Mouse (Mus musculus) midbrain, embryonic 16.5 days (tissue): ENCODE results near the gene Bnc1. TPM values are rescaled to one million over a fixed set of nuclear protein-coding genes. Genes with fewer than 3 reads are reported as not detected.

Experiments used
- ATAC-seq: fragments of 200-750 bp; cut with Nextera tagmentation; 2 replicates; pipeline ENCODE4 v1.8.0; 2017; ENCODE audit warnings: moderate TSS enrichment
- H3K27ac ChIP-seq: fragments of 300-500 bp; sonication (generic); 2 replicates; pipeline ENCODE4 v1.5.1; 2014; ENCODE audit warnings: mild to moderate bottlenecking, low read length, mixed read lengths
- H3K27me3 ChIP-seq: fragments of 300-500 bp; sonication (generic); 2 replicates; pipeline ENCODE4 v1.6.1; 2014; ENCODE audit warnings: low read depth, low read length, mixed read lengths; ENCODE audit not compliant: control insufficient read depth, insufficient read depth
- H3K36me3 ChIP-seq: fragments of 300-500 bp; sonication (generic); 2 replicates; pipeline ENCODE4 v1.6.1; 2014; ENCODE audit warnings: mild to moderate bottlenecking, low read length, moderate library complexity, mixed read lengths; ENCODE audit not compliant: control insufficient read depth, insufficient read depth
- H3K4me1 ChIP-seq: fragments of 300-500 bp; sonication (generic); 2 replicates; pipeline ENCODE4 v1.6.1; 2014; ENCODE audit warnings: mild to moderate bottlenecking, low read length, mixed read lengths; ENCODE audit not compliant: control insufficient read depth, insufficient read depth
- H3K4me2 ChIP-seq: fragments of 300-500 bp; sonication (generic); 2 replicates; pipeline ENCODE4 v1.6.1; 2014; ENCODE audit warnings: mild to moderate bottlenecking, low read length, mixed read lengths
- H3K4me3 ChIP-seq: fragments of 300-500 bp; sonication (generic); 2 replicates; pipeline ENCODE4 v1.5.1; 2014; ENCODE audit warnings: low read depth, mild to moderate bottlenecking, low read length, moderate library complexity, mixed read lengths
- H3K9ac ChIP-seq: fragments of 300-500 bp; sonication (generic); 2 replicates; pipeline ENCODE4 v1.6.1; 2014; ENCODE audit warnings: low read depth, low read length, mixed read lengths
- H3K9me3 ChIP-seq: fragments of 300-500 bp; sonication (generic); replicated peaks from 2 replicates; pipeline ENCODE4 v1.6.1; 2014; ENCODE audit warnings: mild to moderate bottlenecking, low read length, mixed read lengths; ENCODE audit not compliant: control insufficient read depth, poor library complexity, severe bottlenecking
- WGBS: fragments of 180-500 bp; shearing (Covaris S2); extraction: QIAGEN DNeasy Blood & Tissue Kit; methylation state at CpG from one replicate; pipeline ENCODE4 v1.1.7; 2014; 5-methylcytosine and 5-hydroxymethylcytosine counted together
- polyA plus RNA-seq: library from polyadenylated mRNA; unstranded; fragments of >200 nt; fragmentation: Nextera tagmentation; extraction: Ambion mirVana; gene quantifications from 2 replicates; pipeline ENCODE4 v1.2.1, GENCODE M21; 2015

Gene Bnc1
- polyA plus RNA-seq, 1 experiment from 2014 or later, result 0.10 TPM

DNA sequence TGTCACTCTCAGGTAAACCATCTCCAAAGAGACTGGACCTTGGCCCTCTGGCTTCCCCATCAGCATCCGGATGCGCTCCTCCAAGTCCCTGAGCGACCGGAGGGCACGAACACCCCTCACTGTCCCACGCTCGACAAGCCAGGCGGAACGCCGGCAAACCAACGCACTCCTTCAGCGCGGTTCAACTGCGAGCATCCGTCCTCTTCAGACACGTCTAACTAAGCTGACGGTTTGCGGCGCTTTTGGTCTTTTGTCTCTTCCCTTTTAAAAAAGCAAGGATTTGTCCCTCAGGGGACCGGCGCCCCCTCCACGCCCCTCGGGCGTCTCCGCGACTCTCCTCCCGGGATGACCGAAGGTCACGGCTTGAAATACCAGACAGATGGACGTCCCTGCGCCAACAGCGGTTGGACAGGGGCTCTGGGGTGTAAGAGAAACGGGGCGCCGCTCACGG, 456 bp downstream of the Bnc1 start:
- H3K4me1 ChIP-seq, result peaks cover 7% of the 10 kb centered on the region
- H3K27me3 ChIP-seq, result peaks cover 42% of the 10 kb centered on the region
- H3K9me3 ChIP-seq, result no peaks in the 10 kb centered on the region
- H3K9ac ChIP-seq, result peak overlapping the region; percentile 56
- no peak overlapping the region for H3K27ac ChIP-seq
- no peaks in the 10 kb centered on the region for H3K36me3 ChIP-seq
- ATAC-seq, result 0 out of 2 replicates have a peak, but pooled peaks have one; percentile 28
- peak overlapping the region; percentile 87 for H3K4me2 ChIP-seq
- peak overlapping the region; percentile 50 for H3K4me3 ChIP-seq
- WGBS, result under 1% methylated on average over 36 of the region's 36 CpGs

DNA sequence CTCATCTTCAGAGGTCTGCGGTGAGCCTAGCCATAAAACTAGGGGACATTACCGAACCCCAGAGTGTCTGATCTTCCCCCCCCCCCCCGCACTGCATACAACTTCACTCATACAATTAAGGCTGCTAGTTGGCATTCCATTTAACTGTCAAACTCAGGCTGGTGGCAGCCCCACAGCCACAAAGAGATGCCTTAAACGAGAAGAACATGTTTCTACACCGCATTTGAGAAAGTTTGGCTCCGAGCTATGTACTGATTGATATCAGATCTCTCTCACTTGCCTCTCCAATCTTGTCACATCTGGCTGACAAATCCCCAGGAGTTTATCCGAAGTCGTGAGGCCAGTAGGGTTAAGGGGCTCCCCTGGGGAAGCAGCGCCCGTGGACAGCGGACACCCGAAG, 976 bp downstream of the Bnc1 start:
- no peak overlapping the region for H3K9ac ChIP-seq
- H3K27ac ChIP-seq, result no peak overlapping the region
- H3K4me3 ChIP-seq, result no peak overlapping the region
- peaks cover 7% of the 10 kb centered on the region for H3K4me1 ChIP-seq
- no peaks in the 10 kb centered on the region for H3K9me3 ChIP-seq
- no peak for ATAC-seq
- no peak overlapping the region for H3K4me2 ChIP-seq
- 7% methylated on average over 12 of the region's 12 CpGs for WGBS
- no peaks in the 10 kb centered on the region for H3K36me3 ChIP-seq
- H3K27me3 ChIP-seq, result peaks cover 42% of the 10 kb centered on the region

DNA sequence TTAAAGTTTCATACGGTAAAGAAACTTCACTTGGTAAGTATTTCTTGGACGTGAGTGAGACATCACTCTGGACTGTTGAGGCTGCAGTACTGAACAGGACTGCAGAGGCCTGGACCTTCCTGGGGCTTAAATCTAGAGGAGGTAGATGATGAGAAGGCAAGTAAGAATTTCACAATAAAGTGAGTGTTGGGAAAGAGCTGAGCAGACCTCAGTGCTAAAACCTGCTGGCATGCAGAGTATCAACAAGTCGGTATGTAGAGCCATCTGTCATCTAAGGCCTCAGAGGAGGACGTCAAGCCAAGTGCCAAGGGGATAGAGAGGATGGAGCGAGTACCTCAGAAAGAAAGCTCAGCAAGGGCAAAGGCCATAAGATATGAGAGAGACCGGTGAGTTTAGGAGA, 8.4 kb downstream of the Bnc1 start:
- Histone ChIP-seq H3K36me3 (no peaks in the 10 kb centered on the region), H3K9me3 (no peaks in the 10 kb centered on the region), H3K4me2 (no peak overlapping the region), H3K4me1 (no peaks in the 10 kb centered on the region), H3K9ac (no peak overlapping the region), H3K27me3 (no peaks in the 10 kb centered on the region), H3K27ac (no peak overlapping the region), H3K4me3 (no peak overlapping the region)
- WGBS, result 86% methylated on average over 6 of the region's 6 CpGs
- ATAC-seq, result no peak

DNA sequence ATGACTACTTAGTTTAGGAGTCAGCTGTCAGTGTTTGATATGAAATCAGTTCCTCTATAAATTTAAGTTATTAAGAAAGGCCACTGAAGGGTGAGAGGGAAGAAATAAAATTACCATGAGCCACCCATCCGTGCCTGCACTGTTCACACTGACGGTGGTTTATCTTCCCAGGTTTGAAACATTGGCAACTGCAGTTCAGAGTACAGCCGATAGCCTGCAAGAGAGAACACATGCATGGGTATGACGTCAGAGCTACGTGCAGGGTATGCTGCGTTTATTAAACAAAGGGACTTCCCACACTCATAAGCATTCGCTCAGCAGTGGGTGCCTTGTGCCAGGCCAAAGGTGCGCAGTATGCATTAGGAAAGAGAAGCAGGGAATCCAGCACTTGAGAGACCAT, 13.8 kb downstream of the Bnc1 start:
- Histone ChIP-seq H3K27ac (no peak overlapping the region), H3K9ac (no peak overlapping the region), H3K9me3 (no peaks in the 10 kb centered on the region), H3K4me3 (no peak overlapping the region), H3K4me2 (no peak overlapping the region), H3K27me3 (no peaks in the 10 kb centered on the region), H3K4me1 (no peaks in the 10 kb centered on the region), H3K36me3 (no peaks in the 10 kb centered on the region)
- ATAC-seq, result no peak
- 69% methylated on average over 8 of the region's 8 CpGs for WGBS

DNA sequence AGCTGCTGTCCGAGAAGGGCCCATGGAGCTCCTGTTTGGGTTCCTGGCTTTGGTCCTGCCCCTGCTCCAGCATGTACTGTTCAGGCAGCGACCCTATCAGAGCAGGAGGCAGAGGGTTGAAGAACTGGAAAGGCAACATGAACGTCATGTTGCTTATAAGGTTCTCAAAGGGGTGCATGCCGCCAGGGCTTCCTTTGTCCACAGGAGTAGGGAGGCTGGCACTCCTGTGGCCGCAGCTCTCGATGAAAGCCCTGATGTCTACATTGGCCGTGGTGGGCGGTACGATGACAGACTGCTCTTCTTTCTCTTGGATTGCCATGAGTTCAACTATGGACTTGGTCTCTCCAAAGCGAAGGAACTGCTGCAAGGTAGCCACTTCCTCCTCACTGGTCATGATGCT, 17.5 kb downstream of the Bnc1 start:
- H3K27ac ChIP-seq, result no peak overlapping the region
- ATAC-seq, result no peak
- no peaks in the 10 kb centered on the region for H3K9me3 ChIP-seq
- H3K4me3 ChIP-seq, result no peak overlapping the region
- no peaks in the 10 kb centered on the region for H3K4me1 ChIP-seq
- no peak overlapping the region for H3K4me2 ChIP-seq
- H3K9ac ChIP-seq, result no peak overlapping the region
- WGBS, result 91% methylated on average over 10 of the region's 10 CpGs
- H3K36me3 ChIP-seq, result no peaks in the 10 kb centered on the region
- H3K27me3 ChIP-seq, result no peaks in the 10 kb centered on the region

DNA sequence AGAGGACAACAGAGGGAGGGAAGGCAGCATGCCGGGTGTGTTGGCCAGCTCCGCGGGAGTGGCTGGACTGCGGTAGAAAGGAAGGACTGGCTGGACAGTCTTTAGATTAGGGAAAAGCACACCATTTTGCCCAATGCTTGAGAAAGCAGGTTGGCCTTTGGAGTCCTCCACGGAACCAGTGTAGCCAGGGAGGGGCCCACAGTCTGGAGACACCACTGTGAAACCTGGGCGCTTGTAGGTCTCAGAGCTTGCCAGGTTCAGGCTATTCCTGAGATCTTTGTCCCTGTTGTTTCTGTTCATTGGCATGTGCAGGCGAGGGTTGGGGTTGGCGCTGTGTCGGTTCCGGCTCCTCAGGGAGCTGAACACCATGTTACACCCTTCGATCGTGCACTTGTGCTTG, 18.2 kb downstream of the Bnc1 start:
- H3K4me3 ChIP-seq, result no peak overlapping the region
- H3K9me3 ChIP-seq, result no peaks in the 10 kb centered on the region
- ATAC-seq, result no peak
- H3K36me3 ChIP-seq, result no peaks in the 10 kb centered on the region
- no peak overlapping the region for H3K9ac ChIP-seq
- H3K4me1 ChIP-seq, result no peaks in the 10 kb centered on the region
- H3K4me2 ChIP-seq, result no peak overlapping the region
- no peak overlapping the region for H3K27ac ChIP-seq
- H3K27me3 ChIP-seq, result no peaks in the 10 kb centered on the region
- WGBS, result 92% methylated on average over 12 of the region's 12 CpGs

DNA sequence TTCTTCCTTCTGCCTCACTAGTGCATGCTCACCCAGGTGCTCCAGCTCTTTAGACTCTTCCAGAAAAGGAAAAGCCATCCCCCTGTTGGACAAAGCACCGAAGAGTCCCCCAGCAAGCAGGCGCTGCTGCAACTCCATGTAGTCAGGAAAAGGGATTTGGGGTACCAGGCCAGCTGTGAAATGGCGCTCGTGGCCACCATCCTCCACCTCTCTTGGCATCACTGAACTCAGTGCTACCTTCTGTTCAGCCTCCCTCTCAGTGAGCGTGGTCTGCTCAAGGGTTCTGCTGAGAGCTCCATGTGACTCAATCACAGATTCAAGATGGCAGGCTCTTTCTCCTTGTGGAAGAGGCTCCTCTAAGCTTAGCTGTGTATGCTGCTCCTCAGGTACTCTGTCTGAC, 18.8 kb downstream of the Bnc1 start:
- Histone ChIP-seq H3K36me3 (no peaks in the 10 kb centered on the region), H3K4me1 (no peaks in the 10 kb centered on the region), H3K27me3 (no peaks in the 10 kb centered on the region), H3K27ac (no peak overlapping the region), H3K4me2 (no peak overlapping the region), H3K9ac (no peak overlapping the region), H3K4me3 (no peak overlapping the region), H3K9me3 (no peaks in the 10 kb centered on the region)
- 96% methylated on average over 5 of the region's 5 CpGs for WGBS
- no peak for ATAC-seq

DNA sequence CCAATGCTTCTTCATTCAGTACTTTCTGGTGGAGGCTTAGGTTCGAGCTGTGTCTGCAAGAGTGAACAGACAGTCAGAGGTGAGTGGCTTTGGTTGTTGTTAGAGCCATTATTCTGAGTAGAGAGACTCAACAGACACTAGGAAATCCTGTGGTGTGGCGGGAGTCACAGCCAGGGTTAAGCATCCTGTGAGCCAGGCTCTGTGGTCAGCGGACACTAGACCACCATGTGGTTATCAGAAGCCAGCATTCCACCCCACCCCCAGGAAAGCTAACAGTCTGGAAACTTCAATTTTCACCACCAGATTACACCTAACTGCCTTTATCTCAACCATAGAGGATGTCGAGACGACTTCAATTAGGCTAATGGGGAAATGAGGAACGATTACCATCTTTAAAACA, 23.1 kb downstream of the Bnc1 start:
- no peak for ATAC-seq
- no peak overlapping the region for H3K4me2 ChIP-seq
- H3K27me3 ChIP-seq, result no peaks in the 10 kb centered on the region
- no peak overlapping the region for H3K9ac ChIP-seq
- no peak overlapping the region for H3K4me3 ChIP-seq
- no peaks in the 10 kb centered on the region for H3K4me1 ChIP-seq
- H3K27ac ChIP-seq, result no peak overlapping the region
- WGBS, result 83% methylated on average over 6 of the region's 6 CpGs
- H3K36me3 ChIP-seq, result no peaks in the 10 kb centered on the region
- H3K9me3 ChIP-seq, result no peaks in the 10 kb centered on the region

DNA sequence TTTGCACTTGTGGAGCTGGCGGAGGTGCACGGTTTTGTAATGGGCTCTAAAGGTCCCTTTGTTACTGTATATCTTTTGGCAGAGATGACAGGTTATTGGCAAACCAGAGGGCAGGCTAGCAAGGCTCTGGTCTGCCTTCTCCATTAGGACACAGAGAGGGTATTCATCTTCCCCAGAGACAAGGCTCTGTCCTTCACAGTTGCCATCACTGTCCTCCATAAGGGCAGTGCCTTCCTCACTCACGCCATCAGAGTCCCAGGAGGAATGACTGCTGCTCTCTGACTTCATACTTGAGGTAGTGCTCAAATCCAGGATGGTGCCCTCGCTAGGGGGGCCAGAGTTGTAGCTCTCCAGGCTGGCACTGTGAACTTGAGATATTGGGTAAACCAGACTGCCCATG, 23.6 kb downstream of the Bnc1 start:
- H3K27me3 ChIP-seq, result no peaks in the 10 kb centered on the region
- H3K9ac ChIP-seq, result no peak overlapping the region
- no peak overlapping the region for H3K4me2 ChIP-seq
- no peaks in the 10 kb centered on the region for H3K9me3 ChIP-seq
- ATAC-seq, result no peak
- no peak overlapping the region for H3K4me3 ChIP-seq
- H3K27ac ChIP-seq, result no peak overlapping the region
- H3K36me3 ChIP-seq, result no peaks in the 10 kb centered on the region
- 82% methylated on average over 4 of the region's 4 CpGs for WGBS
- no peaks in the 10 kb centered on the region for H3K4me1 ChIP-seq

DNA sequence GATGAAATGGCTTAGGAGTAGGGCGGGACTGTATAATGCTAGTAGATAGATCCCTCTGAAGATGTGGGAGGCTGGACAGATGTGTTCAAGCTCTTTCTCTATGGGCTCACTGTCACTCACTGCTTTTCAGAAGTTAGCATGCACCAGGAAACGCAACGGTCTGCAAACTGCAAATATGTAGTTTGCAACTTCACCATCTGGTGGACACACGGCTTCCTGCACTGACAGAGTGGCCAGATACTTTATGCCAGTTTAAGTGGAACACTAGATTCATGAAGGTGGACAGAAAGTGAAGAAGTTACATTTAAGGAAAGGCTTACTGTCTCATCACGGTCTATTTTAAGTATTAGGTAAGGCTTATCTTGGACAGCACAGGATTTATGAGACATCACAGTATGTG, 25.9 kb downstream of the Bnc1 start:
- Histone ChIP-seq H3K27me3 (no peaks in the 10 kb centered on the region), H3K27ac (no peak overlapping the region), H3K9ac (no peak overlapping the region), H3K4me1 (no peaks in the 10 kb centered on the region), H3K4me3 (no peak overlapping the region), H3K4me2 (no peak overlapping the region), H3K36me3 (no peaks in the 10 kb centered on the region), H3K9me3 (no peaks in the 10 kb centered on the region)
- ATAC-seq, result no peak
- 83% methylated on average over 5 of the region's 5 CpGs for WGBS
